Mouse (Mus musculus) bone marrow macrophage, adult 2 months (primary cell): ENCODE results near the gene Psmd13.

Source experiments
- CTCF ChIP-seq: IDR thresholded peaks from 2 replicates; pipeline ENCODE4 v1.5.1; 2012; ENCODE audit warnings: low read depth, mild to moderate bottlenecking, low read length, moderate library complexity
- POLR2A ChIP-seq: IDR thresholded peaks from 2 replicates; pipeline ENCODE4 v1.6.1; 2012; ENCODE audit warnings: mild to moderate bottlenecking, low read depth, low read length, borderline replicate concordance

GRCm38 (mm10) chr7:140835758-140836087 lies 46.0 kb upstream of the Psmd13 start:
- TF ChIP-seq CTCF = no peak
- no peak for TF ChIP-seq POLR2A
